ENCODE assay signal across 16 mouse cellular contexts in genomic region chr9:111234701-111235100, GRCm38 (mm10). TPM values are rescaled to one million over a fixed set of nuclear protein-coding genes. Genes with fewer than 3 reads are reported as not detected.
DNase-seq lines count a peak whose midpoint lies in the region; ATAC-seq and TF ChIP-seq lines count a peak whose summit lies in the region.
"Had no signal": no experiment of that assay in that cellular context is flagged by ENCODE, and none has a peak within 500 bp of the region (broad histone marks: within the 10 kb centered on the region; RNA-seq: fewer than 3 reads in every experiment).

No protein-coding gene starts in this region.

- no peaks in the 10 kb centered on the region for H3K27me3 ChIP-seq in kidney, adult 2 months (replicated peaks; ENCODE audit: control insufficient read depth, insufficient read depth, low read length)
- H3K27me3 ChIP-seq in midbrain, embryonic 11.5 days (ENCODE audit: control insufficient read depth, insufficient read depth, low read length): no peaks in the 10 kb centered on the region
- no peaks in the 10 kb centered on the region for H3K27me3 ChIP-seq in midbrain, embryonic 15.5 days (replicated peaks)

- no peak for ATAC-seq in CD4-positive, CD25-positive, alpha-beta regulatory T cell, adult 4 months
- ATAC-seq in midbrain, embryonic 11.5 days (ENCODE audit: low FRiP score): no peak
- ATAC-seq in midbrain, embryonic 15.5 days (replicated peaks): no peak

- 95% methylated on average over 9 of the region's 9 CpGs for WGBS in kidney, adult 2 months
- 86% methylated on average over 9 of the region's 9 CpGs for WGBS in midbrain, embryonic 11.5 days
- WGBS in midbrain, embryonic 15.5 days: 91% methylated on average over 9 of the region's 9 CpGs

- no peak overlapping the region for H3K4me2 ChIP-seq in midbrain, embryonic 11.5 days
- H3K4me2 ChIP-seq in midbrain, embryonic 15.5 days: no peak overlapping the region
- H3K4me2 ChIP-seq: hindbrain, embryonic 14.5 days had no signal

- H3K27ac ChIP-seq in kidney, adult 2 months (ENCODE audit: insufficient read depth, low read depth, low read length): no peak overlapping the region
- no peak overlapping the region for H3K27ac ChIP-seq in midbrain, embryonic 11.5 days (ENCODE audit: low read depth, low read length)
- H3K27ac ChIP-seq in midbrain, embryonic 15.5 days: no peak overlapping the region
- H3K27ac ChIP-seq: hindbrain, embryonic 14.5 days had no signal

- H3K9ac ChIP-seq in midbrain, embryonic 11.5 days (ENCODE audit: low read length): no peak overlapping the region
- no peak overlapping the region for H3K9ac ChIP-seq in midbrain, embryonic 15.5 days
- H3K9ac ChIP-seq: hindbrain, embryonic 14.5 days had no signal

- H3K4me3 ChIP-seq in kidney, adult 2 months (ENCODE audit: insufficient read depth, low read depth, low read length): no peak overlapping the region
- no peak overlapping the region for H3K4me3 ChIP-seq in midbrain, embryonic 11.5 days (ENCODE audit: low read depth, low read length)
- no peak overlapping the region for H3K4me3 ChIP-seq in midbrain, embryonic 15.5 days

- DNase-seq in CD4-positive, CD25-positive, alpha-beta regulatory T cell, adult 2 months (ENCODE audit: low read depth, low spot score): peak; percentile 5
- DNase-seq in kidney, adult 2 months: no peak
- DNase-seq in kidney, postnatal 4 days: no peak
- DNase-seq in midbrain, embryonic 11.5 days (ENCODE audit: low spot score, missing footprints): peak; percentile 64
- DNase-seq in ZHBTc4 (ENCODE audit: low read depth, low spot score): peak; percentile 64
- no peak for DNase-seq in left cerebral cortex, adult 18-20 months (ENCODE audit: low spot score in 2 of 2)
- DNase-seq: cerebellum, adult 9-11 months; gastrocnemius, postnatal 36 days; heart, postnatal 14 days; kidney, adult 11 months; kidney, postnatal 25 days; lung, postnatal 14 days; right cerebral cortex, postnatal 14 days had no signal

- TF ChIP-seq POLR2A in kidney, adult 2 months (IDR thresholded peaks at IDR 0.05; ENCODE audit: low read depth, low read length): no peak

- 0 out of 2 replicates have a peak, but pooled peaks have one; percentile 20 for TF ChIP-seq CTCF in kidney, adult 2 months (conservative IDR thresholded peaks at IDR 0.05; ENCODE audit: insufficient read depth, insufficient read length, low read depth, low read length)

- no peaks in the 10 kb centered on the region for H3K9me3 ChIP-seq in midbrain, embryonic 11.5 days (ENCODE audit: control insufficient read depth, low read length)
- H3K9me3 ChIP-seq in midbrain, embryonic 15.5 days: no peaks in the 10 kb centered on the region

- H3K4me1 ChIP-seq in kidney, adult 2 months (ENCODE audit: control insufficient read depth, insufficient read depth, low read length): no peaks in the 10 kb centered on the region
- no peaks in the 10 kb centered on the region for H3K4me1 ChIP-seq in midbrain, embryonic 11.5 days (ENCODE audit: control insufficient read depth, insufficient read depth, low read length)
- H3K4me1 ChIP-seq in midbrain, embryonic 15.5 days: no peaks in the 10 kb centered on the region

- no peaks in the 10 kb centered on the region; the same call in 1 of the 2 replicates for H3K36me3 ChIP-seq in kidney, adult 2 months (ENCODE audit: control insufficient read depth, insufficient read depth, low read length)
- H3K36me3 ChIP-seq in midbrain, embryonic 11.5 days (ENCODE audit: control insufficient read depth, insufficient read depth, low read length): peaks cover 5% of the 10 kb centered on the region; the same call in 1 of the 2 replicates
- H3K36me3 ChIP-seq in midbrain, embryonic 15.5 days (replicated peaks): peaks cover 50% of the 10 kb centered on the region; the same call in 1 of the 2 replicates

RNA-seq across cellular contexts. Expression of gene Mlh1, which starts 36.9 kb away (rescaled TPM):
- 10 to 100 TPM; 14.8 to 22.1 TPM for polyA plus RNA-seq in CD4-positive, CD25-positive, alpha-beta regulatory T cell, adult 4 months (2017; shearing (Covaris generic))
- polyA plus RNA-seq in kidney, adult 2 months (2012; rRNA removed): 12.1 and 14.1 TPM in 2 replicates
- 53.3 and 55.4 TPM in 2 replicates for polyA plus RNA-seq in midbrain, embryonic 11.5 days (2014; fragmentation: Nextera tagmentation; extraction: Ambion mirVana)
- polyA plus RNA-seq in midbrain, embryonic 15.5 days (2015; fragmentation: Nextera tagmentation; extraction: Ambion mirVana): 25.7 and 31.3 TPM in 2 replicates
- total RNA-seq in left cerebral cortex, adult 18-20 months (2021): 10 to 100 TPM; 17.1 to 17.3 TPM

RNA-seq across cellular contexts. Expression of gene Epm2aip1, which starts 37.0 kb away (rescaled TPM):
- polyA plus RNA-seq in CD4-positive, CD25-positive, alpha-beta regulatory T cell, adult 4 months (2017; shearing (Covaris generic)): 1 to 10 TPM; 7.2 to 8.4 TPM
- polyA plus RNA-seq in kidney, adult 2 months (2012; rRNA removed): 8.0 and 8.3 TPM in 2 replicates
- 42.3 and 50.4 TPM in 2 replicates for polyA plus RNA-seq in midbrain, embryonic 11.5 days (2014; fragmentation: Nextera tagmentation; extraction: Ambion mirVana)
- 60.4 and 68.6 TPM in 2 replicates for polyA plus RNA-seq in midbrain, embryonic 15.5 days (2015; fragmentation: Nextera tagmentation; extraction: Ambion mirVana)
- total RNA-seq in left cerebral cortex, adult 18-20 months (2021): 10 to 100 TPM; 87.2 to 87.9 TPM

Comparison
In these comparisons a context has a peak if more than half of its experiments do, and no peak if none do; other contexts are left out.
1. DNase-seq: peak in CD4-positive, CD25-positive, alpha-beta regulatory T cell, adult 2 months (single experiment), midbrain, embryonic 11.5 days (single experiment) and ZHBTc4 (single experiment); none in kidney, adult 2 months (single experiment), kidney, postnatal 4 days (0 of 2) and left cerebral cortex, adult 18-20 months (0 of 2).